Mouse (Mus musculus) bone marrow macrophage, adult 2 months (primary cell): ENCODE data around the gene 1700016D06Rik.
A peak's percentile ranks its signal among the peaks of the same experiment; 100 is the strongest.

ENCODE experiments used
- CTCF ChIP-seq: IDR thresholded peaks from 2 replicates; pipeline ENCODE4 v1.5.1; 2012; ENCODE audit warnings: low read depth, mild to moderate bottlenecking, low read length, moderate library complexity
- POLR2A ChIP-seq: IDR thresholded peaks from 2 replicates; pipeline ENCODE4 v1.6.1; 2012; ENCODE audit warnings: mild to moderate bottlenecking, low read depth, low read length, borderline replicate concordance

DNA sequence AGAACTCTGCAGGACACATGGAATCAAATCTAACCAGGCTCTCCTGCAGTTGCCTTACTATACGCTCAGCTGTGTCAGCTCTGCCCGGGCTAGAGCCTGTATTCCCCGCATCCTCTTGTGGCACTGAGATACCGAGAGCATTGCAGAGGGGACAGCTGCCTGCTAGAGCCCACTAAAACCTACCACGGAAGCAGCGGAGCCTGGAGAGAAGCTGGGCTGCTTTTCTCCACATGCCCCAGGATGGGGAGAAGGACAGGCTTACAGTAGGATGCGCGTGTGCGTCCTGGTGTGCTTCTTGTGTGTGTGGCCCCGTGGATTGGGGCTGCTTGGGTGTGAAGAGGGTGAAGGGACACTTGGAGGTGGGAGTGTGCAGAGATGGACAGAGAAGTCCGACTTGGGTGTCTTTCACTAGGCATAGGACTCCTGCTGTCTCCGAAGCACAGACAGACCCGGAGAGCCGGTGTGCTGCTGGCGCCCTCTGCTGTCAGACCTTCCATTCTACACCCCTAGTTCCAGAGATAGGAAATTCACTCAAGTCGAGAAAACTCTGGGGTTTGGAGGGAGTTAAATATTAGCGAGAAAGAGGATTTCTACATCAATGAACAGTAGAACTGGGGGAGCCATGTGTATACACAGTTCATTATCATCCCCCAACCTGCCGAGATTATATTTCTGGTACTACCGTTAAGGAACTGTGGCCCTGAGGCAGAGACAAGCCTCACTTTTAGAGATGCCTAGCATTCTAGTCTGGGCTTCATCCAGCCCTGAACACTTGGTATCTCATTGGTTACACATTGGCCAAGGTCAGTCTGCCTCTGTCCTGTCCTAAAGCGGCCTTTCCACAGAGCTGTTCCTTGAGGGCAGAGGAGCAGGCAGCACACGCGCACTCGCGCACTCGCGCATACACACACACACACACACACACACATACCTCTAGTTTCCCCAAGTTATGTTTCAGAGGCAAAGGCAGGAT is 517 bp downstream of the 1700016D06Rik start:
- TF ChIP-seq CTCF (peak; percentile 82), POLR2A (no peak)
